Mouse (Mus musculus): Measurements from ENCODE around the gene Fam193a. TPM values are rescaled to one million over a fixed set of nuclear protein-coding genes. Genes with fewer than 3 reads are reported as not detected.
A peak's percentile ranks its signal among the peaks of the same experiment; 100 is the strongest.

Fam193a gene
- polyA plus RNA-seq, 1 experiment from 2014 or later = 8.7 TPM

GRCm38 (mm10) chr5:34461841-34462240 lies 92.1 kb downstream of the Fam193a start:
- no peak overlapping the region for H3K9ac ChIP-seq (ENCODE audit: low read length)
- ATAC-seq (ENCODE audit: insufficient read depth, low FRiP score) = no peak
- H3K27me3 ChIP-seq (ENCODE audit: control insufficient read depth, insufficient read depth, low read length) = no peaks in the 10 kb centered on the region
- H3K4me2 ChIP-seq (ENCODE audit: low read depth, low read length) = no peak overlapping the region
- H3K9me3 ChIP-seq (replicated peaks; ENCODE audit: control insufficient read depth, low read length) = no peaks in the 10 kb centered on the region
- no peaks in the 10 kb centered on the region for H3K4me1 ChIP-seq (ENCODE audit: control insufficient read depth, insufficient read depth, low read length)
- peaks cover 41% of the 10 kb centered on the region for H3K36me3 ChIP-seq (ENCODE audit: control insufficient read depth, insufficient read depth, low read length)
- no peak overlapping the region for H3K27ac ChIP-seq (ENCODE audit: low read length)
- H3K4me3 ChIP-seq (replicated peaks; ENCODE audit: low read length) = no peak overlapping the region
- 91% methylated on average over 6 of the region's 6 CpGs for WGBS

- no peaks in the 10 kb centered on the region for H3K4me1 ChIP-seq (ENCODE audit: control insufficient read depth, insufficient read depth, low read length)
- H3K4me2 ChIP-seq (ENCODE audit: low read depth, low read length) = no peak overlapping the region
- no peaks in the 10 kb centered on the region for H3K9me3 ChIP-seq (replicated peaks; ENCODE audit: control insufficient read depth, low read length)
- H3K9ac ChIP-seq (ENCODE audit: low read length) = no peak overlapping the region
- peaks cover 28% of the 10 kb centered on the region for H3K36me3 ChIP-seq (ENCODE audit: control insufficient read depth, insufficient read depth, low read length)
- no peak overlapping the region for H3K4me3 ChIP-seq (replicated peaks; ENCODE audit: low read length)
- ATAC-seq (ENCODE audit: insufficient read depth, low FRiP score) = no peak
- no peaks in the 10 kb centered on the region for H3K27me3 ChIP-seq (ENCODE audit: control insufficient read depth, insufficient read depth, low read length)
- no peak overlapping the region for H3K27ac ChIP-seq (ENCODE audit: low read length)
- WGBS = 87% methylated on average over 1 of the region's 1 CpGs
Measured at GRCm38 (mm10) chr5:34466079-34466478, 96.3 kb downstream of the Fam193a start.

- Histone ChIP-seq H3K4me2 (ENCODE audit: low read depth, low read length) (no peak overlapping the region), H3K27me3 (ENCODE audit: control insufficient read depth, insufficient read depth, low read length) (no peaks in the 10 kb centered on the region), H3K9me3 (replicated peaks; ENCODE audit: control insufficient read depth, low read length) (no peaks in the 10 kb centered on the region), H3K36me3 (ENCODE audit: control insufficient read depth, insufficient read depth, low read length) (peaks cover 28% of the 10 kb centered on the region), H3K4me3 (replicated peaks; ENCODE audit: low read length) (no peak overlapping the region), H3K9ac (ENCODE audit: low read length) (no peak overlapping the region), H3K4me1 (ENCODE audit: control insufficient read depth, insufficient read depth, low read length) (no peaks in the 10 kb centered on the region), H3K27ac (ENCODE audit: low read length) (no peak overlapping the region)
- 95% methylated on average over 2 of the region's 2 CpGs for WGBS
- no peak for ATAC-seq (ENCODE audit: insufficient read depth, low FRiP score)
Measured at GRCm38 (mm10) chr5:34466648-34467047, 96.9 kb downstream of the Fam193a start.

- 80% methylated on average over 2 of the region's 2 CpGs for WGBS
- Histone ChIP-seq H3K4me2 (ENCODE audit: low read depth, low read length) (no peak overlapping the region), H3K27ac (ENCODE audit: low read length) (no peak overlapping the region), H3K36me3 (ENCODE audit: control insufficient read depth, insufficient read depth, low read length) (peaks cover 28% of the 10 kb centered on the region), H3K4me3 (replicated peaks; ENCODE audit: low read length) (no peak overlapping the region), H3K27me3 (ENCODE audit: control insufficient read depth, insufficient read depth, low read length) (no peaks in the 10 kb centered on the region), H3K9ac (ENCODE audit: low read length) (no peak overlapping the region), H3K4me1 (ENCODE audit: control insufficient read depth, insufficient read depth, low read length) (no peaks in the 10 kb centered on the region), H3K9me3 (replicated peaks; ENCODE audit: control insufficient read depth, low read length) (no peaks in the 10 kb centered on the region)
- ATAC-seq (ENCODE audit: insufficient read depth, low FRiP score) = 0 out of 2 replicates have a peak, but pooled peaks have one; percentile 25
Measured at GRCm38 (mm10) chr5:34468039-34468775, 98.5 kb downstream of the Fam193a start.

- H3K4me1 ChIP-seq (ENCODE audit: control insufficient read depth, insufficient read depth, low read length) = no peaks in the 10 kb centered on the region
- H3K4me2 ChIP-seq (ENCODE audit: low read depth, low read length) = no peak overlapping the region
- no peak overlapping the region for H3K4me3 ChIP-seq (replicated peaks; ENCODE audit: low read length)
- peaks cover 25% of the 10 kb centered on the region for H3K36me3 ChIP-seq (ENCODE audit: control insufficient read depth, insufficient read depth, low read length)
- WGBS = 83% methylated on average over 3 of the region's 3 CpGs
- no peak overlapping the region for H3K27ac ChIP-seq (ENCODE audit: low read length)
- H3K9me3 ChIP-seq (replicated peaks; ENCODE audit: control insufficient read depth, low read length) = no peaks in the 10 kb centered on the region
- no peak for ATAC-seq (ENCODE audit: insufficient read depth, low FRiP score)
- H3K27me3 ChIP-seq (ENCODE audit: control insufficient read depth, insufficient read depth, low read length) = no peaks in the 10 kb centered on the region
- H3K9ac ChIP-seq (ENCODE audit: low read length) = no peak overlapping the region
Measured at GRCm38 (mm10) chr5:34480926-34481325, 111.2 kb downstream of the Fam193a start.

- Histone ChIP-seq H3K27ac (ENCODE audit: low read length) (no peak overlapping the region), H3K36me3 (ENCODE audit: control insufficient read depth, insufficient read depth, low read length) (peaks cover 10% of the 10 kb centered on the region), H3K4me1 (ENCODE audit: control insufficient read depth, insufficient read depth, low read length) (no peaks in the 10 kb centered on the region), H3K9me3 (replicated peaks; ENCODE audit: control insufficient read depth, low read length) (no peaks in the 10 kb centered on the region), H3K9ac (ENCODE audit: low read length) (no peak overlapping the region), H3K4me2 (ENCODE audit: low read depth, low read length) (no peak overlapping the region), H3K27me3 (ENCODE audit: control insufficient read depth, insufficient read depth, low read length) (no peaks in the 10 kb centered on the region), H3K4me3 (replicated peaks; ENCODE audit: low read length) (no peak overlapping the region)
- 87% methylated on average over 15 of the region's 15 CpGs for WGBS
- ATAC-seq (ENCODE audit: insufficient read depth, low FRiP score) = no peak
Measured at GRCm38 (mm10) chr5:34485731-34486130, 116.0 kb downstream of the Fam193a start.

- Histone ChIP-seq H3K27ac (ENCODE audit: low read length) (peak overlapping the region; percentile 34; the same call in 1 of the 2 replicates), H3K4me1 (ENCODE audit: control insufficient read depth, insufficient read depth, low read length) (no peaks in the 10 kb centered on the region), H3K27me3 (ENCODE audit: control insufficient read depth, insufficient read depth, low read length) (no peaks in the 10 kb centered on the region), H3K4me3 (replicated peaks; ENCODE audit: low read length) (no peak overlapping the region), H3K36me3 (ENCODE audit: control insufficient read depth, insufficient read depth, low read length) (peaks cover 4% of the 10 kb centered on the region; the same call in 1 of the 2 replicates), H3K9me3 (replicated peaks; ENCODE audit: control insufficient read depth, low read length) (no peaks in the 10 kb centered on the region), H3K4me2 (ENCODE audit: low read depth, low read length) (no peak overlapping the region), H3K9ac (ENCODE audit: low read length) (no peak overlapping the region)
- WGBS = 59% methylated on average over 6 of the region's 6 CpGs
- 0 out of 2 replicates have a peak, but pooled peaks have one; percentile 21 for ATAC-seq (ENCODE audit: insufficient read depth, low FRiP score)
Measured at GRCm38 (mm10) chr5:34487320-34488090, 117.8 kb downstream of the Fam193a start.

- Histone ChIP-seq H3K27me3 (ENCODE audit: control insufficient read depth, insufficient read depth, low read length) (no peaks in the 10 kb centered on the region), H3K27ac (ENCODE audit: low read length) (no peak overlapping the region), H3K9me3 (replicated peaks; ENCODE audit: control insufficient read depth, low read length) (no peaks in the 10 kb centered on the region), H3K9ac (ENCODE audit: low read length) (no peak overlapping the region), H3K4me2 (ENCODE audit: low read depth, low read length) (no peak overlapping the region), H3K36me3 (ENCODE audit: control insufficient read depth, insufficient read depth, low read length) (peaks cover 4% of the 10 kb centered on the region; the same call in 1 of the 2 replicates), H3K4me3 (replicated peaks; ENCODE audit: low read length) (no peak overlapping the region), H3K4me1 (ENCODE audit: control insufficient read depth, insufficient read depth, low read length) (no peaks in the 10 kb centered on the region)
- ATAC-seq (ENCODE audit: insufficient read depth, low FRiP score) = no peak
- WGBS = 77% methylated on average over 6 of the region's 6 CpGs
Measured at GRCm38 (mm10) chr5:34488741-34489417, 119.1 kb downstream of the Fam193a start.

- Histone ChIP-seq H3K9me3 (replicated peaks; ENCODE audit: control insufficient read depth, low read length) (no peaks in the 10 kb centered on the region), H3K4me1 (ENCODE audit: control insufficient read depth, insufficient read depth, low read length) (no peaks in the 10 kb centered on the region), H3K4me2 (ENCODE audit: low read depth, low read length) (no peak overlapping the region), H3K27ac (ENCODE audit: low read length) (no peak overlapping the region), H3K9ac (ENCODE audit: low read length) (no peak overlapping the region), H3K27me3 (ENCODE audit: control insufficient read depth, insufficient read depth, low read length) (no peaks in the 10 kb centered on the region), H3K4me3 (replicated peaks; ENCODE audit: low read length) (no peak overlapping the region), H3K36me3 (ENCODE audit: control insufficient read depth, insufficient read depth, low read length) (peaks cover 4% of the 10 kb centered on the region; the same call in 1 of the 2 replicates)
- ATAC-seq (ENCODE audit: insufficient read depth, low FRiP score) = no peak
- WGBS = 84% methylated on average over 3 of the region's 3 CpGs
Measured at GRCm38 (mm10) chr5:34489418-34489787, 119.7 kb downstream of the Fam193a start.

Data from stomach, embryonic 16.5 days (tissue).